Mouse (Mus musculus): ENCODE measurements around the gene Cdc37.

- no peak for TF ChIP-seq POLR2A (IDR thresholded peaks at IDR 0.05; ENCODE audit: borderline replicate concordance, low read depth, low read length)
- TF ChIP-seq CTCF (IDR thresholded peaks at IDR 0.05; ENCODE audit: low read depth, low read length) = peak; percentile 68
These were observed 18.7 kb upstream of the Cdc37 start for GRCm38 (mm10) chr9:21168161-21169123.

Measured in bone marrow macrophage, adult 2 months (primary cell).